Mouse (Mus musculus) liver (tissue): ENCODE data around the gene Lyl1.
A peak's percentile ranks its signal among the peaks of the same experiment; 100 is the strongest.

Source experiments
- DNase-seq: peaks from one replicate; pipeline ENCODE4 v3.0.0-alpha.2; 2020; ENCODE audit warnings: mixed read lengths

The Lyl1 gene

GRCm38 (mm10) chr8:84742171-84743053 lies 41.2 kb downstream of the Lyl1 start:
- DNase-seq = peak; percentile 59

- DNase-seq = peak; percentile 29
Measured at GRCm38 (mm10) chr8:84743054-84743415, 41.8 kb downstream of the Lyl1 start.

- DNase-seq = peak; percentile 69
Measured at GRCm38 (mm10) chr8:84743517-84744420, 42.5 kb downstream of the Lyl1 start.

GRCm38 (mm10) chr8:84745032-84745925 lies 44.0 kb downstream of the Lyl1 start:
- peak; percentile 47 for DNase-seq

- no peak for DNase-seq
Measured at GRCm38 (mm10) chr8:84749519-84749918, 48.3 kb downstream of the Lyl1 start.

- no peak for DNase-seq
Measured at GRCm38 (mm10) chr8:84752734-84753582, 51.7 kb downstream of the Lyl1 start.
